Mouse (Mus musculus) MEL (cell line): Measurements from ENCODE around the gene Serinc5. TPM values are rescaled to one million over a fixed set of nuclear protein-coding genes. Genes with fewer than 3 reads are reported as not detected.

Experiments
- DNase-seq: peaks from one replicate; pipeline ENCODE4 v3.0.0; 2011; ENCODE audit warnings: low read depth, low spot score
- H3K27ac ChIP-seq: 2 replicates; pipeline ENCODE4 v1.5.1; 2012; ENCODE audit warnings: low read depth, mild to moderate bottlenecking, control low read depth, low read length, moderate library complexity; ENCODE audit not compliant: control insufficient read depth
- H3K27me3 ChIP-seq, 2 experiments: fragments of 150-350 bp in 1 of 2; sonication (generic) in 1 of 2; 2 replicates each; pipeline ENCODE4 v1.6.1; 2012; ENCODE audit warnings: low read length in 2 of 2, mild to moderate bottlenecking in 2 of 2, improper control_type of control experiment in 1 of 2, moderate library complexity in 1 of 2; ENCODE audit not compliant: insufficient read depth in 2 of 2, control insufficient read depth in 1 of 2
- H3K36me3 ChIP-seq, 2 experiments: 2 replicates each; pipeline ENCODE4 v1.6.1; 2012 to 2014; ENCODE audit warnings: low read length in 2 of 2, improper control_type of control experiment in 1 of 2, inconsistent platforms in 1 of 2, mild to moderate bottlenecking in 1 of 2; ENCODE audit not compliant: insufficient read depth in 2 of 2, control insufficient read depth in 1 of 2
- H3K4me1 ChIP-seq, 2 experiments: fragments of 150-350 bp in 1 of 2; sonication (generic) in 1 of 2; 2 replicates each; pipeline ENCODE4 v1.6.1; 2012; ENCODE audit warnings: low read length in 2 of 2, improper control_type of control experiment in 1 of 2, mild to moderate bottlenecking in 1 of 2; ENCODE audit not compliant: insufficient read depth in 2 of 2, control insufficient read depth in 1 of 2
- H3K4me3 ChIP-seq, 2 experiments: fragments of 150-350 bp in 1 of 2; sonication (generic) in 1 of 2; 2 replicates each; pipeline ENCODE4 v1.5.1; 2012; ENCODE audit warnings: low read depth in 2 of 2, low read length in 2 of 2, mild to moderate bottlenecking in 2 of 2, moderate library complexity in 2 of 2, control low read depth in 1 of 2, improper control_type of control experiment in 1 of 2; ENCODE audit not compliant: control insufficient read depth in 1 of 2, insufficient read depth in 1 of 2
- H3K79me2 ChIP-seq: 2 replicates; pipeline ENCODE4 v1.6.1; 2012; ENCODE audit warnings: mild to moderate bottlenecking, low read length, moderate library complexity; ENCODE audit not compliant: control insufficient read depth, poor library complexity, insufficient read depth
- H3K9ac ChIP-seq: 2 replicates; pipeline ENCODE4 v1.6.1; 2012; ENCODE audit warnings: low read depth, mild to moderate bottlenecking, control low read depth, low read length, moderate library complexity; ENCODE audit not compliant: control insufficient read depth, poor library complexity, severe bottlenecking
- H3K9me3 ChIP-seq: fragments of 150-350 bp; sonication (generic); replicated peaks from 2 replicates; pipeline ENCODE4 v1.6.1; 2012; ENCODE audit warnings: mild to moderate bottlenecking, low read length, improper control_type of control experiment, moderate library complexity; ENCODE audit not compliant: insufficient read depth
- BHLHE40 ChIP-seq: IDR thresholded peaks from 2 replicates; pipeline ENCODE4 v1.6.1; 2012; ENCODE audit warnings: low read depth, mild to moderate bottlenecking, inconsistent platforms, low read length, improper control_type of control experiment, borderline replicate concordance
- CHD1 ChIP-seq: IDR thresholded peaks from 2 replicates; pipeline ENCODE4 v1.6.1; 2012; ENCODE audit warnings: low read depth, mild to moderate bottlenecking, inconsistent platforms, low read length, improper control_type of control experiment
- ETS1 ChIP-seq: IDR thresholded peaks from 2 replicates; pipeline ENCODE4 v1.6.1; 2012; ENCODE audit warnings: low read depth, mild to moderate bottlenecking, inconsistent platforms, low read length, improper control_type of control experiment, moderate library complexity
- GABPA ChIP-seq: IDR thresholded peaks from 2 replicates; pipeline ENCODE4 v1.6.1; 2012; ENCODE audit warnings: low read depth, mild to moderate bottlenecking, inconsistent platforms, low read length, improper control_type of control experiment, moderate library complexity
- GATA1 ChIP-seq: IDR thresholded peaks from 2 replicates; pipeline ENCODE4 v1.6.1; 2011; ENCODE audit warnings: low read depth, low read length, improper control_type of control experiment
- KAT2A ChIP-seq: conservative IDR thresholded peaks from 2 replicates; pipeline ENCODE4 v1.6.1; 2012; ENCODE audit warnings: low read depth, low read length, improper control_type of control experiment, inconsistent platforms
- MAX ChIP-seq: IDR thresholded peaks from 2 replicates; pipeline ENCODE4 v1.6.1; 2011; ENCODE audit warnings: low read length, improper control_type of control experiment
- MAZ ChIP-seq: IDR thresholded peaks from 2 replicates; pipeline ENCODE4 v1.6.1; 2012; ENCODE audit warnings: low read depth, mild to moderate bottlenecking, inconsistent platforms, low read length, improper control_type of control experiment
- MEF2A ChIP-seq: IDR thresholded peaks from 2 replicates; pipeline ENCODE4 v1.6.1; 2014; ENCODE audit warnings: low read depth, mild to moderate bottlenecking, inconsistent platforms, low read length, improper control_type of control experiment; ENCODE audit not compliant: poor library complexity, insufficient replicate concordance, severe bottlenecking; ENCODE audit errors: extremely low read depth
- MXI1 ChIP-seq: IDR thresholded peaks from 2 replicates; pipeline ENCODE4 v1.6.1; 2011; ENCODE audit warnings: mild to moderate bottlenecking, low read depth, low read length, improper control_type of control experiment
- MYB ChIP-seq: IDR thresholded peaks from 2 replicates; pipeline ENCODE4 v1.6.1; 2011; ENCODE audit warnings: mild to moderate bottlenecking, low read depth, low read length, improper control_type of control experiment
- MYC ChIP-seq: IDR thresholded peaks from 2 replicates; pipeline ENCODE4 v1.6.1; 2011; ENCODE audit warnings: low read depth, mild to moderate bottlenecking, low read length, improper control_type of control experiment, moderate library complexity
- NELFE ChIP-seq: IDR thresholded peaks from 2 replicates; pipeline ENCODE4 v1.6.1; 2011; ENCODE audit warnings: low read depth, low read length, improper control_type of control experiment
- POLR2AphosphoS2 ChIP-seq: IDR thresholded peaks from 2 replicates; pipeline ENCODE4 v1.6.1; 2011; ENCODE audit warnings: low read length, improper control_type of control experiment
- POLR2AphosphoS5 ChIP-seq: IDR thresholded peaks from 2 replicates; pipeline ENCODE4 v1.6.1; 2012; ENCODE audit warnings: low read depth, borderline replicate concordance, mild to moderate bottlenecking, inconsistent platforms, low read length, moderate library complexity, mixed read lengths
- RCOR1 ChIP-seq: IDR thresholded peaks from 2 replicates; pipeline ENCODE4 v1.6.1; 2012; ENCODE audit warnings: low read depth, mild to moderate bottlenecking, inconsistent platforms, low read length, improper control_type of control experiment
- SMC3 ChIP-seq: IDR thresholded peaks from 2 replicates; pipeline ENCODE4 v1.6.1; 2011; ENCODE audit warnings: low read depth, low read length, improper control_type of control experiment
- TBP ChIP-seq: IDR thresholded peaks from 2 replicates; pipeline ENCODE4 v1.8.0; 2011; ENCODE audit warnings: low read depth, low read length, improper control_type of control experiment
- TCF12 ChIP-seq: IDR thresholded peaks from 2 replicates; pipeline ENCODE4 v1.6.1; 2014; ENCODE audit warnings: low read depth, mild to moderate bottlenecking, inconsistent platforms, low read length, improper control_type of control experiment, moderate library complexity
- UBTF ChIP-seq: IDR thresholded peaks from 2 replicates; pipeline ENCODE4 v1.6.1; 2012; ENCODE audit warnings: low read depth, mild to moderate bottlenecking, inconsistent platforms, low read length, improper control_type of control experiment, moderate library complexity, borderline replicate concordance; ENCODE audit not compliant: insufficient read depth
- USF1 ChIP-seq: IDR thresholded peaks from 2 replicates; pipeline ENCODE4 v1.6.1; 2014; ENCODE audit warnings: low read depth, mild to moderate bottlenecking, inconsistent platforms, low read length, improper control_type of control experiment, moderate library complexity
- ZMIZ1 ChIP-seq: IDR thresholded peaks from 2 replicates; pipeline ENCODE4 v1.6.1; 2012; ENCODE audit warnings: low read depth, mild to moderate bottlenecking, inconsistent platforms, low read length, improper control_type of control experiment, moderate library complexity
- ZNF384 ChIP-seq: IDR thresholded peaks from 2 replicates; pipeline ENCODE4 v1.6.1; 2012; ENCODE audit warnings: low read depth, mild to moderate bottlenecking, inconsistent platforms, low read length, improper control_type of control experiment
- polyA plus RNA-seq, 2 experiments: library from polyadenylated mRNA; stranded (reverse) in 1 of 2; unstranded in 1 of 2; fragments of >175 nt in 1 of 2; fragments of >200 nt in 1 of 2; gene quantifications; 2 replicates each; pipeline versions ENCODE4 v1.2.1 to v1.2.4; 2012; ENCODE audit warnings: low replicate concordance in 2 of 2, low read depth in 1 of 2; ENCODE audit not compliant: insufficient read length in 2 of 2, insufficient read depth in 1 of 2, missing spikeins in 1 of 2
- total RNA-seq: library from RNA; depleted of rRNA; stranded (reverse); fragments of 300-350 nt; gene quantifications from 2 replicates; pipeline ENCODE4 v1.2.3, GENCODE M21; 2012

Gene Serinc5
- total and polyA plus RNA-seq, 3 experiments, result 4.0 to 8.8 TPM; not detected in 1

- TF ChIP-seq MYB (no peak), MYC (no peak), GATA1 (no peak), BHLHE40 (no peak), TCF12 (no peak), POLR2AphosphoS5 (no peak), USF1 (no peak), TBP (no peak), ETS1 (no peak), MAX (no peak), SMC3 (no peak), ZNF384 (no peak), MEF2A (no peak), POLR2AphosphoS2 (no peak), KAT2A (no peak), UBTF (no peak)
- H3K4me3 ChIP-seq, result peak overlapping the region; percentile 42 to 43; a peak in 3 of 4 replicates
- no peak overlapping the region for H3K27ac ChIP-seq
- no peaks in the 10 kb centered on the region for H3K9me3 ChIP-seq
- no peak for DNase-seq
- no peaks in the 10 kb centered on the region for H3K79me2 ChIP-seq
- H3K36me3 ChIP-seq, result no peaks in the 10 kb centered on the region; a peak in 1 of 4 replicates
- peaks cover 3 to 11% of the 10 kb centered on the region in 2 experiments for H3K4me1 ChIP-seq
- H3K27me3 ChIP-seq, result no peaks in the 10 kb centered on the region
- peak overlapping the region; percentile 37; the same call in 1 of the 2 replicates for H3K9ac ChIP-seq
Observed at GRCm38 (mm10) chr13:92733741-92734140, 122.8 kb downstream of the Serinc5 start.

GRCm38 (mm10) chr13:92735693-92736092, 124.8 kb downstream of the Serinc5 start:
- Histone ChIP-seq H3K4me3 (no peak overlapping the region), H3K79me2 (no peaks in the 10 kb centered on the region), H3K27me3 (no peaks in the 10 kb centered on the region)
- no peak for DNase-seq
- TF ChIP-seq USF1 (no peak), MXI1 (no peak), MAZ (no peak), ZMIZ1 (no peak), BHLHE40 (no peak), KAT2A (no peak), GATA1 (no peak), GABPA (no peak), CHD1 (no peak), NELFE (no peak), RCOR1 (no peak)
- TF ChIP-seq, all 39 proteins: peak for 0
- H3K27ac ChIP-seq, result no peak overlapping the region
- H3K9ac ChIP-seq, result no peak overlapping the region
- H3K9me3 ChIP-seq, result no peaks in the 10 kb centered on the region
- H3K4me1 ChIP-seq, result peaks cover 3 to 10% of the 10 kb centered on the region in 2 experiments
- H3K36me3 ChIP-seq, result no peaks in the 10 kb centered on the region; a peak in 1 of 4 replicates
